11 mouse cellular contexts compared by ENCODE assay signal in genomic region chr2:151894209-151894980, GRCm38 (mm10). TPM values are rescaled to one million over a fixed set of nuclear protein-coding genes. Genes with fewer than 3 reads are reported as not detected.
A peak's percentile ranks its signal among the peaks of the same experiment; 100 is the strongest.
DNase-seq lines count a peak whose midpoint lies in the region; ATAC-seq and TF ChIP-seq lines count a peak whose summit lies in the region.
"Had no signal": no experiment of that assay in that cellular context is flagged by ENCODE, and none has a peak within 500 bp of the region (broad histone marks: within the 10 kb centered on the region; RNA-seq: fewer than 3 reads in every experiment).

No protein-coding gene starts in this region.

- peak; percentile 79 for DNase-seq in heart, adult 11 months
- DNase-seq in heart, embryonic 10.5 days (ENCODE audit: low spot score): no peak
- DNase-seq in embryonic facial prominence, embryonic 10.5 days (ENCODE audit: low spot score): peak; percentile 36
- peak; percentile 74 for DNase-seq in kidney, adult 2 months
- no peak for DNase-seq in stomach, postnatal 0 days (ENCODE audit: low spot score)
- no peak for DNase-seq in thymus, adult 18-20 months

- peaks cover 9% of the 10 kb centered on the region; the same call in 1 of the 2 replicates for H3K4me1 ChIP-seq in heart, embryonic 10.5 days
- H3K4me1 ChIP-seq in embryonic facial prominence, embryonic 10.5 days: peaks cover 34% of the 10 kb centered on the region
- no peaks in the 10 kb centered on the region for H3K4me1 ChIP-seq in kidney, adult 2 months (ENCODE audit: control insufficient read depth, insufficient read depth, low read length)
- peaks cover 25% of the 10 kb centered on the region for H3K4me1 ChIP-seq in limb, embryonic 13.5 days
- H3K4me1 ChIP-seq in stomach, postnatal 0 days (replicated peaks; ENCODE audit: control insufficient read depth, insufficient read depth): no peaks in the 10 kb centered on the region

- H3K36me3 ChIP-seq in heart, embryonic 10.5 days: no peaks in the 10 kb centered on the region
- no peaks in the 10 kb centered on the region for H3K36me3 ChIP-seq in embryonic facial prominence, embryonic 10.5 days (replicated peaks)
- no peaks in the 10 kb centered on the region for H3K36me3 ChIP-seq in kidney, adult 2 months (ENCODE audit: control insufficient read depth, insufficient read depth, low read length)
- no peaks in the 10 kb centered on the region for H3K36me3 ChIP-seq in limb, embryonic 13.5 days
- H3K36me3 ChIP-seq in stomach, postnatal 0 days (ENCODE audit: control insufficient read depth, insufficient read depth, low read length): no peaks in the 10 kb centered on the region

- TF ChIP-seq CTCF in kidney, adult 2 months (conservative IDR thresholded peaks at IDR 0.05; ENCODE audit: insufficient read depth, insufficient read length, low read depth, low read length): no peak
- TF ChIP-seq CTCF in stomach, postnatal 0 days (IDR thresholded peaks at IDR 0.05; ENCODE audit: low read depth): no peak

- H3K27me3 ChIP-seq in heart, embryonic 10.5 days (ENCODE audit: insufficient read depth, poor library complexity, severe bottlenecking): peaks cover 19% of the 10 kb centered on the region; the same call in 1 of the 2 replicates
- H3K27me3 ChIP-seq in embryonic facial prominence, embryonic 10.5 days (replicated peaks; ENCODE audit: low read depth, poor library complexity, severe bottlenecking): no peaks in the 10 kb centered on the region
- no peaks in the 10 kb centered on the region for H3K27me3 ChIP-seq in kidney, adult 2 months (replicated peaks; ENCODE audit: control insufficient read depth, insufficient read depth, low read length)
- H3K27me3 ChIP-seq in limb, embryonic 13.5 days: no peaks in the 10 kb centered on the region; the same call in 1 of the 2 replicates
- no peaks in the 10 kb centered on the region for H3K27me3 ChIP-seq in stomach, postnatal 0 days (ENCODE audit: control insufficient read depth, insufficient read depth, low read length)

- no peaks in the 10 kb centered on the region for H3K9me3 ChIP-seq in heart, embryonic 10.5 days
- H3K9me3 ChIP-seq in embryonic facial prominence, embryonic 10.5 days: no peaks in the 10 kb centered on the region
- H3K9me3 ChIP-seq in limb, embryonic 13.5 days: no peaks in the 10 kb centered on the region
- no peaks in the 10 kb centered on the region for H3K9me3 ChIP-seq in stomach, postnatal 0 days (ENCODE audit: control insufficient read depth, low read length)

- H3K4me2 ChIP-seq in limb, embryonic 13.5 days (replicated peaks): no peak overlapping the region
- H3K4me2 ChIP-seq in stomach, postnatal 0 days (replicated peaks; ENCODE audit: low read depth): no peak overlapping the region

- no peak overlapping the region for H3K27ac ChIP-seq in heart, embryonic 10.5 days
- H3K27ac ChIP-seq in embryonic facial prominence, embryonic 10.5 days (replicated peaks): peak overlapping the region; percentile 79; the same call in 1 of the 2 replicates
- H3K27ac ChIP-seq in kidney, adult 2 months (ENCODE audit: insufficient read depth, low read depth, low read length): no peak overlapping the region
- H3K27ac ChIP-seq in limb, embryonic 13.5 days: peak overlapping the region; percentile 63; the same call in 1 of the 2 replicates
- H3K27ac ChIP-seq in stomach, postnatal 0 days (replicated peaks): no peak overlapping the region
- H3K27ac ChIP-seq: left cerebral cortex, adult 2 months had no signal

- no peak overlapping the region for H3K4me3 ChIP-seq in heart, embryonic 10.5 days
- H3K4me3 ChIP-seq in embryonic facial prominence, embryonic 10.5 days: no peak overlapping the region
- H3K4me3 ChIP-seq in kidney, adult 2 months (ENCODE audit: insufficient read depth, low read depth, low read length): no peak overlapping the region
- H3K4me3 ChIP-seq in limb, embryonic 13.5 days: no peak overlapping the region
- no peak overlapping the region for H3K4me3 ChIP-seq in stomach, postnatal 0 days (ENCODE audit: low read depth, low read length)
- H3K4me3 ChIP-seq: left cerebral cortex, adult 2 months had no signal

- TF ChIP-seq EP300 in stomach, postnatal 0 days (optimal IDR thresholded peaks at IDR 0.05): no peak

- 72% methylated on average over 8 of the region's 8 CpGs for WGBS in heart, embryonic 10.5 days
- 60% methylated on average over 8 of the region's 8 CpGs for WGBS in embryonic facial prominence, embryonic 10.5 days
- 47% methylated on average over 8 of the region's 8 CpGs for WGBS in kidney, adult 2 months
- 36% methylated on average over 8 of the region's 8 CpGs for WGBS in limb, embryonic 13.5 days
- 74% methylated on average over 8 of the region's 8 CpGs for WGBS in stomach, postnatal 0 days

- ATAC-seq in limb, embryonic 13.5 days (ENCODE audit: low FRiP score, low read depth): peak; percentile 68
- ATAC-seq in stomach, postnatal 0 days (ENCODE audit: low FRiP score, low TSS enrichment): no peak
- ATAC-seq in activated CD4-positive, CD25-positive, alpha-beta regulatory T cell, adult 4 months: no peak
- ATAC-seq: CD4-positive, CD25-positive, alpha-beta regulatory T cell, adult 4 months had no signal

- H3K9ac ChIP-seq in limb, embryonic 13.5 days: no peak overlapping the region
- no peak overlapping the region for H3K9ac ChIP-seq in stomach, postnatal 0 days (ENCODE audit: low read length)

- no peak for TF ChIP-seq POLR2A in kidney, adult 2 months (IDR thresholded peaks at IDR 0.05; ENCODE audit: low read depth, low read length)

RNA-seq across cellular contexts. Expression of gene Angpt4, which starts 16.6 kb away (rescaled TPM):
- polyA plus RNA-seq in heart, embryonic 10.5 days (2016; fragmentation: Nextera tagmentation; extraction: Ambion mirVana): 0.48 and 1.1 TPM in 2 replicates
- polyA plus RNA-seq in embryonic facial prominence, embryonic 10.5 days (2016; fragmentation: Nextera tagmentation; extraction: Ambion mirVana): 0.27 and 0.73 TPM in 2 replicates
- 0.81 and 1.4 TPM in 2 replicates for polyA plus RNA-seq in kidney, adult 2 months (2012; rRNA removed)
- polyA plus RNA-seq in limb, embryonic 13.5 days (2015; fragmentation: Nextera tagmentation; extraction: Ambion mirVana): 0.22 and 0.43 TPM in 2 replicates
- 0.42 and 0.45 TPM in 2 replicates for polyA plus RNA-seq in stomach, postnatal 0 days (2015; fragmentation: Nextera tagmentation; extraction: Ambion mirVana)
- polyA plus RNA-seq in activated CD4-positive, CD25-positive, alpha-beta regulatory T cell, adult 4 months (2017; shearing (Covaris generic)): not detected
- polyA plus RNA-seq: CD4-positive, CD25-positive, alpha-beta regulatory T cell, adult 4 months had no signal

RNA-seq across cellular contexts. Expression of gene Rspo4, which starts 51.7 kb away (rescaled TPM):
- polyA plus RNA-seq in heart, embryonic 10.5 days (2016; fragmentation: Nextera tagmentation; extraction: Ambion mirVana): 0.22 and 4.2 TPM in 2 replicates
- polyA plus RNA-seq in embryonic facial prominence, embryonic 10.5 days (2016; fragmentation: Nextera tagmentation; extraction: Ambion mirVana): 0.67 and 0.85 TPM in 2 replicates
- polyA plus RNA-seq in kidney, adult 2 months (2012; rRNA removed): not detected in 2 replicates
- 0.74 and 1.0 TPM in 2 replicates for polyA plus RNA-seq in limb, embryonic 13.5 days (2015; fragmentation: Nextera tagmentation; extraction: Ambion mirVana)
- 0.05 and 0.07 TPM in 2 replicates for polyA plus RNA-seq in stomach, postnatal 0 days (2015; fragmentation: Nextera tagmentation; extraction: Ambion mirVana)
- not detected for polyA plus RNA-seq in activated CD4-positive, CD25-positive, alpha-beta regulatory T cell, adult 4 months (2017; shearing (Covaris generic))
- polyA plus RNA-seq: CD4-positive, CD25-positive, alpha-beta regulatory T cell, adult 4 months; gonadal fat pad, adult 2 months had no signal

Comparison
In these comparisons a context has a peak if more than half of its experiments do, and no peak if none do; other contexts are left out.
1. DNase-seq: peak in heart, adult 11 months (single experiment), embryonic facial prominence, embryonic 10.5 days (single experiment) and kidney, adult 2 months (single experiment); none in heart, embryonic 10.5 days (single experiment), stomach, postnatal 0 days (single experiment) and thymus, adult 18-20 months (0 of 2).
2. H3K27ac ChIP-seq: peak in embryonic facial prominence, embryonic 10.5 days (single experiment) and limb, embryonic 13.5 days (single experiment); none in heart, embryonic 10.5 days (single experiment), kidney, adult 2 months (single experiment) and stomach, postnatal 0 days (single experiment).